Mouse (Mus musculus): ENCODE measurements around the gene Camk2n2. TPM values are rescaled to one million over a fixed set of nuclear protein-coding genes. Genes with fewer than 3 reads are reported as not detected.

Camk2n2 gene
- polyA plus RNA-seq, 1 experiment from 2014 or later, result 2.1 TPM

GRCm38 (mm10) chr16:20595737-20596136 is 25.4 kb downstream of the Camk2n2 start:
- ATAC-seq (ENCODE audit: insufficient number of reproducible peaks, insufficient read depth, low FRiP score, low read depth), result no peak
- Histone ChIP-seq H3K36me3 (ENCODE audit: control insufficient read depth, insufficient read depth, low read length) (no peaks in the 10 kb centered on the region), H3K9me3 (ENCODE audit: control insufficient read depth, low read depth, low read length) (no peaks in the 10 kb centered on the region), H3K9ac (replicated peaks; ENCODE audit: low read depth, low read length) (no peak overlapping the region), H3K27me3 (ENCODE audit: control insufficient read depth, insufficient read depth, low read length) (peaks cover 13% of the 10 kb centered on the region), H3K4me2 (replicated peaks; ENCODE audit: low read depth, low read length) (no peak overlapping the region), H3K27ac (ENCODE audit: low read length) (no peak overlapping the region), H3K4me1 (ENCODE audit: control insufficient read depth, insufficient read depth, low read length) (peaks cover 7% of the 10 kb centered on the region; the same call in 1 of the 2 replicates), H3K4me3 (ENCODE audit: low read depth, low read length) (no peak overlapping the region)
- 85% methylated on average over 4 of the region's 4 CpGs for WGBS

- Histone ChIP-seq H3K4me1 (ENCODE audit: control insufficient read depth, insufficient read depth, low read length) (peaks cover 13% of the 10 kb centered on the region), H3K36me3 (ENCODE audit: control insufficient read depth, insufficient read depth, low read length) (no peaks in the 10 kb centered on the region), H3K27ac (ENCODE audit: low read length) (no peak overlapping the region), H3K9me3 (ENCODE audit: control insufficient read depth, low read depth, low read length) (no peaks in the 10 kb centered on the region), H3K27me3 (ENCODE audit: control insufficient read depth, insufficient read depth, low read length) (peaks cover 18% of the 10 kb centered on the region), H3K4me3 (ENCODE audit: low read depth, low read length) (no peak overlapping the region), H3K9ac (replicated peaks; ENCODE audit: low read depth, low read length) (no peak overlapping the region), H3K4me2 (replicated peaks; ENCODE audit: low read depth, low read length) (no peak overlapping the region)
- no peak for ATAC-seq (ENCODE audit: insufficient number of reproducible peaks, insufficient read depth, low FRiP score, low read depth)
- 82% methylated on average over 7 of the region's 7 CpGs for WGBS
Observed at GRCm38 (mm10) chr16:20595060-20595673, 25.9 kb downstream of the Camk2n2 start.

DNA sequence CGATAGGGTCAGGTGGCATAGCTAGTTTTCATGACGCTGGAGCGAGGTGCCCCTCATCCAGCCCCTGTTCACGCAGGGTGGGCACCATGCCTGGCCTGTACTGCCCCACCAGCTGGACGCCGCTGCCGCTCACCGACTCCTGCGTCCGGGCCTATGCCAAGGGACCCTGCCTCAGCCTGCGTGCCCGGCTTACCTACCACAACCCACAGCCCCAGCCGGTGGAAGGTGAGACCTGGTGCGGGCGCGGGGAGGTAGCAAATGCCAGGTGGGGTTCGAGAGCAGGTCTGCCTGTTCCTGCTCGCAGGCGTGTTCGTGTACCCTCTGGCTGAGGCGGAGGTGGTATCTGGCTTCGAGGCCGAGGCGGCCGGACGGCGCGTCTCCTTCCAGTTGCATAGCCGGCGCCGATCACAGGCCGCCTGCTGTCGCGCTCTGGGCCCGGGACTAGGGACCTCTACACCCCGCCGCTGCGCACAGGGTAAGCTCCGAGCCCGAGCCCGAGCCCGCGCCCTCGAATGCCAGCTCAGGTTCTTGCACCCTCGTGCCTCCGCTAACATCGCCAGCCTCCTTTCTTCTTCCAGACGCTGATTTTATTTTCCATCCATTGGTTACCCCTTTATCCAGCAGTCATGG is 29.9 kb downstream of the Camk2n2 start:
- WGBS, result 4% methylated on average over 48 of the region's 48 CpGs
- Histone ChIP-seq H3K4me2 (replicated peaks; ENCODE audit: low read depth, low read length) (peak overlapping the region; percentile 92), H3K9ac (replicated peaks; ENCODE audit: low read depth, low read length) (no peak overlapping the region), H3K9me3 (ENCODE audit: control insufficient read depth, low read depth, low read length) (no peaks in the 10 kb centered on the region), H3K27ac (ENCODE audit: low read length) (no peak overlapping the region), H3K27me3 (ENCODE audit: control insufficient read depth, insufficient read depth, low read length) (peaks cover 27% of the 10 kb centered on the region), H3K4me3 (ENCODE audit: low read depth, low read length) (peak overlapping the region; percentile 46), H3K36me3 (ENCODE audit: control insufficient read depth, insufficient read depth, low read length) (no peaks in the 10 kb centered on the region), H3K4me1 (ENCODE audit: control insufficient read depth, insufficient read depth, low read length) (peaks cover 22% of the 10 kb centered on the region)
- ATAC-seq (ENCODE audit: insufficient number of reproducible peaks, insufficient read depth, low FRiP score, low read depth), result 0 out of 2 replicates have a peak, but pooled peaks have one; percentile 3

DNA sequence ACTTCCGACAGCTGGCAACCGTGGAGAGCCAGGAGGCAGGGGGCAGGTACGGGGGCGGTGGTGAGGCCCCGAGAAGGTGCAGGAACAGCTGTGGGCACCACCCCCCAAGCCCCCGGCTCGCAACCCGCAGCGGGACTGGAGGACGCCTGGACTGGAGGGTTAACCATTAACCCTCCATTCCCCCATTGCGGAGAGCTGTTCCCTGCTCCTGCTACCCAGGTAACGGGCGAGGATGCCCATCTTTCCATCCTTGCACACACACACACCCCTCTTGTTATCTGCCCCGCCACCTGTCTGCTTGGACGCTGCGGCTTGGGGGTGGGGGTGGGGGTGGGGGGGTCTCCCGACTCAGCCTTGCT is 30.4 kb downstream of the Camk2n2 start:
- ATAC-seq (ENCODE audit: insufficient number of reproducible peaks, insufficient read depth, low FRiP score, low read depth), result peak; percentile 20; the same call in 1 of the 2 replicates
- Histone ChIP-seq H3K27me3 (ENCODE audit: control insufficient read depth, insufficient read depth, low read length) (peaks cover 27% of the 10 kb centered on the region), H3K27ac (ENCODE audit: low read length) (no peak overlapping the region), H3K4me3 (ENCODE audit: low read depth, low read length) (peak overlapping the region; percentile 46), H3K36me3 (ENCODE audit: control insufficient read depth, insufficient read depth, low read length) (no peaks in the 10 kb centered on the region), H3K9ac (replicated peaks; ENCODE audit: low read depth, low read length) (0 out of 2 replicates have a peak overlapping the region, but pooled peaks have one; percentile 22), H3K4me2 (replicated peaks; ENCODE audit: low read depth, low read length) (peak overlapping the region; percentile 92), H3K9me3 (ENCODE audit: control insufficient read depth, low read depth, low read length) (no peaks in the 10 kb centered on the region), H3K4me1 (ENCODE audit: control insufficient read depth, insufficient read depth, low read length) (peaks cover 22% of the 10 kb centered on the region)
- WGBS, result 3% methylated on average over 17 of the region's 17 CpGs

DNA sequence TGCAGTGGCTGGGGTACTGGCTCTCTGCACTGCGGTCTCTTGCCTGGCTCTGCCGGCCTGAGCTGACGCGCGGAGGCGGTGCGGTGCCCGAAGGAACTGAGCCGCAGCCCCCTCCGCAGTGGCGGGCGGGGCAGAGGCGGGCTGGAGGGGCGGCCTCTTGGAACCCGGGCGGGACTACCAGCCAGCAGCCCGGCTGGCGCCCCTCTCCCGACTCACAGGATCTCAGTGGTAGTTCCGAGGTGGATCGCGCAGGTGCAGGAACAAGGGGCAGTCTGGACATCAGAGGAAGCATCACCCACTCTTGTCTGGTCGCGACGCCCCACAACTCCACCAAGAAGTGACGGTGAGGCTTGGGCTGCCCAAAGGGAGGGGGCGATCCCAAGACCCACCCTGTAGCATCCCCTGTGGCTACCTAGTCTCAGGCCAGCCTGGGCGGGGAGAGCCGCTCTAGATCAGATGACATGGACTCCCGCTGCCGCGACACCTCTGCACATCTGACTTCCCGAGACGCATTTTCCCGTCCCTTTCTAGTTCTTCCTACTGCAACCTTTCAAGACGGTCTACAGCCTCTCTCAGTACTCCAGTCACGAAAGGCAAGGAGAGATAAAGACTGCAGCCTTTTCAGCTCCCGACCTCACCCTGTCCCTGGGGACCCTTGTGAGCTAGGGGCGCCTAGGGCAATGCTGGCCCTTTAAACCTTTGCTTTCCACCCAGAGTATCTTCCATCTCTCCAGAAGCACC is 31.0 kb downstream of the Camk2n2 start:
- H3K9ac ChIP-seq (replicated peaks; ENCODE audit: low read depth, low read length), result peak overlapping the region; percentile 22; the same call in 1 of the 2 replicates
- WGBS, result under 1% methylated on average over 38 of the region's 39 CpGs
- H3K4me2 ChIP-seq (replicated peaks; ENCODE audit: low read depth, low read length), result peak overlapping the region; percentile 92
- H3K4me1 ChIP-seq (ENCODE audit: control insufficient read depth, insufficient read depth, low read length), result peaks cover 22% of the 10 kb centered on the region
- peak overlapping the region; percentile 46 for H3K4me3 ChIP-seq (ENCODE audit: low read depth, low read length)
- H3K27ac ChIP-seq (ENCODE audit: low read length), result no peak overlapping the region
- ATAC-seq (ENCODE audit: insufficient number of reproducible peaks, insufficient read depth, low FRiP score, low read depth), result peak; percentile 67
- peaks cover 27% of the 10 kb centered on the region for H3K27me3 ChIP-seq (ENCODE audit: control insufficient read depth, insufficient read depth, low read length)
- no peaks in the 10 kb centered on the region for H3K36me3 ChIP-seq (ENCODE audit: control insufficient read depth, insufficient read depth, low read length)
- no peaks in the 10 kb centered on the region for H3K9me3 ChIP-seq (ENCODE audit: control insufficient read depth, low read depth, low read length)

DNA sequence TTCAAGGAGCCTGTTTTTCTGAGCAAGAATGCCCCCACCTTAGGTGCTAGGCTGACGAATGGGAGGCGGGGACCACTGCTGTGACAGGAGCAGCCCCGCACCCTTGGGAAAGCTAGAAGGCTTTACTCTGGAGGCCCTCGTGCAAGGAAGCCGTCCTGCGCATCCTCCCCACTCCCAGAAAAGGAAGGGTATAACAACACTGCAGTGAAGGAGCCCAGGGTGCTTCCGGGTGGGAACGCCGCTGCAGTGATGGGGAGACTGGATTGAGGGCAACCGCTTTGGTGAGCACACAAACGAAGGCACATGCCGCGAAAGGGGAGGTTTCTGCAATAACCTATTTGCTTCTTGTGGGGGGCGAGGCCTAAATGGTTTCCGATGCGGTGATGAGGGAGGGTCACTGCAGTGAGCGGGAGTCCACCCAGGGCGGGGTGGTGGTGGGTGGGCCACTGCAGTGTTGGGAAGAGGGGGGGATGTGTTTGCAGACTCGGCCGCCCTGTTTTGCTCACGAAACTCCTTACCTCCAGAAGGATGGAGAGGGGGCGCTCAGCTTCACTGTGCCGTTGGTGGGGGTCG is 31.6 kb downstream of the Camk2n2 start, which contains the start of gene Vwa5b2:
TSS of gene Vwa5b2 (plus strand) at position 106 of the 573 bp plus-strand sequence.
- peak within 1 kb of the TSS; percentile 92 for H3K4me2 ChIP-seq (replicated peaks; ENCODE audit: low read depth, low read length)
- peak within 1 kb of the TSS; percentile 46 for H3K4me3 ChIP-seq (ENCODE audit: low read depth, low read length)
- H3K27ac ChIP-seq (ENCODE audit: low read length), result no peak within 1 kb of the TSS
- no peaks in the 10 kb centered on the region for H3K36me3 ChIP-seq (ENCODE audit: control insufficient read depth, insufficient read depth, low read length)
- H3K4me1 ChIP-seq (ENCODE audit: control insufficient read depth, insufficient read depth, low read length), result peaks cover 22% of the 10 kb centered on the region
- WGBS, result 2% methylated on average over 24 of the region's 24 CpGs
- ATAC-seq (ENCODE audit: insufficient number of reproducible peaks, insufficient read depth, low FRiP score, low read depth), result peak; percentile 28; the same call in 1 of the 2 replicates
- no peaks in the 10 kb centered on the region for H3K9me3 ChIP-seq (ENCODE audit: control insufficient read depth, low read depth, low read length)
- H3K9ac ChIP-seq (replicated peaks; ENCODE audit: low read depth, low read length), result peak within 1 kb of the TSS; percentile 22
- H3K27me3 ChIP-seq (ENCODE audit: control insufficient read depth, insufficient read depth, low read length), result peaks cover 27% of the 10 kb centered on the region

MicroRNAs within 50 kb of the gene (microRNA counts, 519-probe panel; counts per million panel counts)
- microRNA mmu-miR-1224, result 2,853 counts per million, percentile 50 among the panel's probes with 10 or more counts

Small RNAs within 50 kb of the gene (microRNA-seq; reads per million reads assigned to microRNA genes)
- gene Mir1224, result 6.0 reads per million, percentile 14 among the genes with 10 or more reads in this experiment

Other genes starting within 250 kb of the Camk2n2 start
- gene Abcc5, start 194.9 kb downstream of the Camk2n2 start, polyA plus RNA-seq (2014; fragmentation: Nextera tagmentation; extraction: Ambion mirVana), result 73.9 and 81.7 TPM in 2 replicates
- 83.8 and 87.3 TPM in 2 replicates for gene Eif2b5, start 122.5 kb downstream of the Camk2n2 start, polyA plus RNA-seq (2014; fragmentation: Nextera tagmentation; extraction: Ambion mirVana)
- gene Dvl3, start 104.3 kb downstream of the Camk2n2 start, polyA plus RNA-seq (2014; fragmentation: Nextera tagmentation; extraction: Ambion mirVana), result 29.2 and 31.7 TPM in 2 replicates
- 586 and 625 TPM in 2 replicates for gene Ap2m1, start 85.8 kb downstream of the Camk2n2 start, polyA plus RNA-seq (2014; fragmentation: Nextera tagmentation; extraction: Ambion mirVana)
- 53.0 and 53.5 TPM in 2 replicates for gene Abcf3, start 72.7 kb downstream of the Camk2n2 start, polyA plus RNA-seq (2014; fragmentation: Nextera tagmentation; extraction: Ambion mirVana)
- 4.0 and 4.3 TPM in 2 replicates for gene Vwa5b2, start 31.8 kb downstream of the Camk2n2 start, polyA plus RNA-seq (2014; fragmentation: Nextera tagmentation; extraction: Ambion mirVana)
- gene Eef1akmt4, start 9.7 kb downstream of the Camk2n2 start, polyA plus RNA-seq (2014; fragmentation: Nextera tagmentation; extraction: Ambion mirVana), result 30.3 and 33.8 TPM in 2 replicates
- not detected in 2 replicates for gene Gm49333, start 9.7 kb downstream of the Camk2n2 start, polyA plus RNA-seq (2014; fragmentation: Nextera tagmentation; extraction: Ambion mirVana)
- 46.1 and 46.8 TPM in 2 replicates for gene Alg3, start 9.6 kb downstream of the Camk2n2 start, polyA plus RNA-seq (2014; fragmentation: Nextera tagmentation; extraction: Ambion mirVana)
- gene Ece2, start 8.5 kb upstream of the Camk2n2 start, polyA plus RNA-seq (2014; fragmentation: Nextera tagmentation; extraction: Ambion mirVana), result 2.4 and 3.4 TPM in 2 replicates
- 275 and 279 TPM in 2 replicates for gene Psmd2, start 30.4 kb upstream of the Camk2n2 start, polyA plus RNA-seq (2014; fragmentation: Nextera tagmentation; extraction: Ambion mirVana)
- 180 TPM in 2 replicates for gene Eif4g1, start 47.0 kb upstream of the Camk2n2 start, polyA plus RNA-seq (2014; fragmentation: Nextera tagmentation; extraction: Ambion mirVana)
- 7.5 and 8.3 TPM in 2 replicates for gene Fam131a, start 72.0 kb upstream of the Camk2n2 start, polyA plus RNA-seq (2014; fragmentation: Nextera tagmentation; extraction: Ambion mirVana)
- 105 and 113 TPM in 2 replicates for gene Polr2h, start 96.4 kb upstream of the Camk2n2 start, polyA plus RNA-seq (2014; fragmentation: Nextera tagmentation; extraction: Ambion mirVana)
- gene Clcn2, start 96.5 kb upstream of the Camk2n2 start, polyA plus RNA-seq (2014; fragmentation: Nextera tagmentation; extraction: Ambion mirVana), result 13.2 and 15.8 TPM in 2 replicates
- gene Chrd, start 111.8 kb upstream of the Camk2n2 start, polyA plus RNA-seq (2014; fragmentation: Nextera tagmentation; extraction: Ambion mirVana), result 4.5 and 5.4 TPM in 2 replicates
- gene Thpo, start 113.2 kb upstream of the Camk2n2 start, polyA plus RNA-seq (2014; fragmentation: Nextera tagmentation; extraction: Ambion mirVana), result 0.88 and 1.2 TPM in 2 replicates